Mouse (Mus musculus) midbrain, embryonic 14.5 days (tissue): ENCODE data around the gene Mtss1l. TPM values are rescaled to one million over a fixed set of nuclear protein-coding genes. Genes with fewer than 3 reads are reported as not detected.

Experiments used
- ATAC-seq: fragments of 200-750 bp; cut with Nextera tagmentation; 2 replicates; pipeline ENCODE4 v1.8.0; 2017; ENCODE audit warnings: moderate number of reproducible peaks, moderate library complexity; ENCODE audit not compliant: low FRiP score, low TSS enrichment
- DNase-seq: peaks from one replicate; pipeline ENCODE4 v3.0.0-alpha.2; 2015
- H3K27ac ChIP-seq: fragments of 300-500 bp; sonication (generic); replicated peaks from 2 replicates; pipeline ENCODE4 v1.5.1; 2014; ENCODE audit warnings: mild to moderate bottlenecking, low read depth, low read length, moderate library complexity
- H3K27me3 ChIP-seq: fragments of 300-500 bp; sonication (generic); 2 replicates; pipeline ENCODE4 v1.6.1; 2014; ENCODE audit warnings: low read length, control low read depth, mixed read lengths; ENCODE audit not compliant: control insufficient read depth, insufficient read depth
- H3K36me3 ChIP-seq: fragments of 300-500 bp; sonication (generic); 2 replicates; pipeline ENCODE4 v1.6.1; 2014; ENCODE audit warnings: low read length, control low read depth; ENCODE audit not compliant: control insufficient read depth, insufficient read depth
- H3K4me1 ChIP-seq: fragments of 300-500 bp; sonication (generic); 2 replicates; pipeline ENCODE4 v1.6.1; 2014; ENCODE audit warnings: mild to moderate bottlenecking, antibody characterized with exemption, low read length, control low read depth; ENCODE audit not compliant: control insufficient read depth, insufficient read depth
- H3K4me2 ChIP-seq: fragments of 300-500 bp; sonication (generic); 2 replicates; pipeline ENCODE4 v1.6.1; 2014; ENCODE audit warnings: mild to moderate bottlenecking, low read length, moderate library complexity
- H3K4me3 ChIP-seq: fragments of 300-500 bp; sonication (generic); replicated peaks from 2 replicates; pipeline ENCODE4 v1.5.1; 2014; ENCODE audit warnings: low read depth, low read length
- H3K9ac ChIP-seq: fragments of 300-500 bp; sonication (generic); replicated peaks from 2 replicates; pipeline ENCODE4 v1.6.1; 2014; ENCODE audit warnings: mild to moderate bottlenecking, low read length, moderate library complexity
- H3K9me3 ChIP-seq: fragments of 300-500 bp; sonication (generic); 2 replicates; pipeline ENCODE4 v1.6.1; 2016; ENCODE audit warnings: low read length, control low read depth, mixed read lengths; ENCODE audit not compliant: control insufficient read depth
- WGBS: fragments of 180-500 bp; shearing (Covaris S2); extraction: QIAGEN DNeasy Blood & Tissue Kit; methylation state at CpG from one replicate; pipeline ENCODE4 v1.1.7; 2014; 5-methylcytosine and 5-hydroxymethylcytosine counted together
- polyA plus RNA-seq: library from polyadenylated mRNA; unstranded; fragments of >200 nt; fragmentation: Nextera tagmentation; extraction: Ambion mirVana; gene quantifications from 2 replicates; pipeline ENCODE4 v1.2.1, GENCODE M21; 2014

The Mtss1l gene
- polyA plus RNA-seq, 1 experiment from 2014 or later, result 27.5 TPM

GRCm38 (mm10) chr8:110689961-110690360 lies 31.3 kb upstream of the Mtss1l start:
- Histone ChIP-seq H3K4me1 (0 out of 2 replicates have a peak, but pooled peaks cover 2% of the 10 kb centered on the region), H3K36me3 (peaks cover 53% of the 10 kb centered on the region), H3K27me3 (no peaks in the 10 kb centered on the region), H3K9me3 (no peaks in the 10 kb centered on the region), H3K4me2 (no peak overlapping the region), H3K27ac (no peak overlapping the region), H3K9ac (no peak overlapping the region), H3K4me3 (no peak overlapping the region)
- ATAC-seq, result no peak
- 92% methylated on average over 9 of the region's 9 CpGs for WGBS
- no peak for DNase-seq

GRCm38 (mm10) chr8:110694226-110694625 lies 27.1 kb upstream of the Mtss1l start:
- H3K27ac ChIP-seq, result no peak overlapping the region
- no peaks in the 10 kb centered on the region for H3K27me3 ChIP-seq
- no peak overlapping the region for H3K9ac ChIP-seq
- no peak overlapping the region for H3K4me3 ChIP-seq
- DNase-seq (no peak), ATAC-seq (no peak)
- H3K9me3 ChIP-seq, result no peaks in the 10 kb centered on the region
- WGBS, result 67% methylated on average over 5 of the region's 5 CpGs
- peaks cover 24% of the 10 kb centered on the region for H3K36me3 ChIP-seq
- 0 out of 2 replicates have a peak, but pooled peaks cover 4% of the 10 kb centered on the region for H3K4me1 ChIP-seq
- no peak overlapping the region for H3K4me2 ChIP-seq

GRCm38 (mm10) chr8:110694826-110695225 lies 26.4 kb upstream of the Mtss1l start:
- ATAC-seq, result no peak
- Histone ChIP-seq H3K4me3 (no peak overlapping the region), H3K9ac (no peak overlapping the region), H3K36me3 (peaks cover 20% of the 10 kb centered on the region), H3K27me3 (no peaks in the 10 kb centered on the region), H3K4me2 (no peak overlapping the region), H3K27ac (no peak overlapping the region; the same call in 1 of the 2 replicates), H3K4me1 (0 out of 2 replicates have a peak, but pooled peaks cover 4% of the 10 kb centered on the region), H3K9me3 (no peaks in the 10 kb centered on the region)
- DNase-seq, result no peak
- 88% methylated on average over 4 of the region's 4 CpGs for WGBS

GRCm38 (mm10) chr8:110695431-110695830 lies 25.8 kb upstream of the Mtss1l start:
- Histone ChIP-seq H3K4me2 (no peak overlapping the region), H3K9ac (no peak overlapping the region), H3K4me3 (no peak overlapping the region), H3K27ac (no peak overlapping the region), H3K9me3 (no peaks in the 10 kb centered on the region), H3K36me3 (peaks cover 15% of the 10 kb centered on the region), H3K27me3 (no peaks in the 10 kb centered on the region), H3K4me1 (0 out of 2 replicates have a peak, but pooled peaks cover 4% of the 10 kb centered on the region)
- DNase-seq (no peak), ATAC-seq (no peak)
- 81% methylated on average over 5 of the region's 5 CpGs for WGBS

GRCm38 (mm10) chr8:110696051-110696450 lies 25.2 kb upstream of the Mtss1l start:
- Histone ChIP-seq H3K27ac (no peak overlapping the region), H3K9me3 (no peaks in the 10 kb centered on the region), H3K36me3 (peaks cover 9% of the 10 kb centered on the region), H3K4me2 (no peak overlapping the region), H3K27me3 (no peaks in the 10 kb centered on the region), H3K4me1 (0 out of 2 replicates have a peak, but pooled peaks cover 4% of the 10 kb centered on the region), H3K4me3 (no peak overlapping the region), H3K9ac (no peak overlapping the region)
- 97% methylated on average over 4 of the region's 4 CpGs for WGBS
- no peak for ATAC-seq
- DNase-seq, result no peak

GRCm38 (mm10) chr8:110697571-110697970 lies 23.7 kb upstream of the Mtss1l start:
- no peak overlapping the region for H3K27ac ChIP-seq
- H3K9ac ChIP-seq, result no peak overlapping the region
- WGBS, result 89% methylated on average over 5 of the region's 5 CpGs
- no peaks in the 10 kb centered on the region for H3K9me3 ChIP-seq
- H3K4me1 ChIP-seq, result peaks cover 7% of the 10 kb centered on the region; the same call in 1 of the 2 replicates
- H3K36me3 ChIP-seq, result peaks cover 8% of the 10 kb centered on the region; the same call in 1 of the 2 replicates
- H3K27me3 ChIP-seq, result no peaks in the 10 kb centered on the region
- no peak overlapping the region for H3K4me3 ChIP-seq
- ATAC-seq, result no peak
- no peak overlapping the region for H3K4me2 ChIP-seq
- DNase-seq, result no peak

GRCm38 (mm10) chr8:110698098-110698497 lies 23.2 kb upstream of the Mtss1l start:
- Histone ChIP-seq H3K9ac (no peak overlapping the region), H3K27me3 (no peaks in the 10 kb centered on the region), H3K27ac (no peak overlapping the region), H3K4me3 (no peak overlapping the region), H3K36me3 (peaks cover 8% of the 10 kb centered on the region; the same call in 1 of the 2 replicates), H3K4me1 (peaks cover 11% of the 10 kb centered on the region; the same call in 1 of the 2 replicates), H3K4me2 (no peak overlapping the region), H3K9me3 (no peaks in the 10 kb centered on the region)
- WGBS, result 83% methylated on average over 1 of the region's 1 CpGs
- no peak for DNase-seq
- no peak for ATAC-seq

- H3K4me1 ChIP-seq, result peaks cover 11% of the 10 kb centered on the region; the same call in 1 of the 2 replicates
- peaks cover 3% of the 10 kb centered on the region; the same call in 1 of the 2 replicates for H3K36me3 ChIP-seq
- DNase-seq (no peak), ATAC-seq (no peak)
- no peak overlapping the region for H3K4me3 ChIP-seq
- no peak overlapping the region for H3K27ac ChIP-seq
- no peak overlapping the region for H3K9ac ChIP-seq
- no peak overlapping the region for H3K4me2 ChIP-seq
- 91% methylated on average over 7 of the region's 7 CpGs for WGBS
- no peaks in the 10 kb centered on the region for H3K9me3 ChIP-seq
- no peaks in the 10 kb centered on the region for H3K27me3 ChIP-seq
Observed at GRCm38 (mm10) chr8:110699501-110699900, 21.8 kb upstream of the Mtss1l start.

- peaks cover 3% of the 10 kb centered on the region; the same call in 1 of the 2 replicates for H3K36me3 ChIP-seq
- no peak overlapping the region for H3K9ac ChIP-seq
- DNase-seq (no peak), ATAC-seq (no peak)
- H3K4me2 ChIP-seq, result no peak overlapping the region
- 89% methylated on average over 2 of the region's 2 CpGs for WGBS
- no peaks in the 10 kb centered on the region for H3K27me3 ChIP-seq
- H3K4me1 ChIP-seq, result peaks cover 7% of the 10 kb centered on the region; the same call in 1 of the 2 replicates
- H3K27ac ChIP-seq, result no peak overlapping the region
- no peaks in the 10 kb centered on the region for H3K9me3 ChIP-seq
- no peak overlapping the region for H3K4me3 ChIP-seq
Observed at GRCm38 (mm10) chr8:110700561-110700960, 20.7 kb upstream of the Mtss1l start.
